Mouse (Mus musculus) bone marrow, adult 2 months (tissue): ENCODE measurements around the gene Tpi1.

Experiments used
- CTCF ChIP-seq: fragments of 200-500 bp; IDR thresholded peaks from 2 replicates; pipeline ENCODE4 v1.5.1; 2011; ENCODE audit warnings: low read length, control low read depth; ENCODE audit not compliant: control insufficient read depth, insufficient read depth
- POLR2A ChIP-seq: fragments of 200-500 bp; IDR thresholded peaks from 2 replicates; pipeline ENCODE4 v1.6.1; 2011; ENCODE audit warnings: low read depth, mild to moderate bottlenecking, control low read depth, low read length, borderline replicate concordance; ENCODE audit not compliant: control insufficient read depth

GRCm38 (mm10) chr6:124847305-124847704, 33.2 kb upstream of the Tpi1 start:
- TF ChIP-seq CTCF (peak; percentile 85), POLR2A (no peak)
